Mouse (Mus musculus): ENCODE measurements around the gene Vps4b. TPM values are rescaled to one million over a fixed set of nuclear protein-coding genes. Genes with fewer than 3 reads are reported as not detected.

The Vps4b gene
- polyA plus RNA-seq (2017; shearing (Covaris generic)), result 117 TPM

GRCm38 (mm10) chr1:106796542-106796924 is at the start of gene Vps4b:
TSS of gene Vps4b (minus strand) at chr1:106796728.

GRCm38 (mm10) chr1:106759572-106760435 is 36.7 kb downstream of the Vps4b start, which contains the start of gene Kdsr:
TSS of gene Kdsr (minus strand) at chr1:106759727.

Other genes starting within 250 kb of the Vps4b start
- gene Bcl2, start 82.5 kb downstream of the Vps4b start, polyA plus RNA-seq (2017; shearing (Covaris generic)), result 290 TPM
- 21.4 TPM for gene Kdsr, start 37.0 kb downstream of the Vps4b start, polyA plus RNA-seq (2017; shearing (Covaris generic))
- not detected for gene Serpinb5, start 64.4 kb upstream of the Vps4b start, polyA plus RNA-seq (2017; shearing (Covaris generic))
- gene Serpinb12, start 137.7 kb upstream of the Vps4b start, polyA plus RNA-seq (2017; shearing (Covaris generic)), result 0.14 TPM
- gene Serpinb13, start 184.3 kb upstream of the Vps4b start, polyA plus RNA-seq (2017; shearing (Covaris generic)), result not detected

All from CD4-positive, CD25-positive, alpha-beta regulatory T cell (primary cell).